Mouse (Mus musculus): Measurements from ENCODE around the gene Scly.

Scly gene

DNA sequence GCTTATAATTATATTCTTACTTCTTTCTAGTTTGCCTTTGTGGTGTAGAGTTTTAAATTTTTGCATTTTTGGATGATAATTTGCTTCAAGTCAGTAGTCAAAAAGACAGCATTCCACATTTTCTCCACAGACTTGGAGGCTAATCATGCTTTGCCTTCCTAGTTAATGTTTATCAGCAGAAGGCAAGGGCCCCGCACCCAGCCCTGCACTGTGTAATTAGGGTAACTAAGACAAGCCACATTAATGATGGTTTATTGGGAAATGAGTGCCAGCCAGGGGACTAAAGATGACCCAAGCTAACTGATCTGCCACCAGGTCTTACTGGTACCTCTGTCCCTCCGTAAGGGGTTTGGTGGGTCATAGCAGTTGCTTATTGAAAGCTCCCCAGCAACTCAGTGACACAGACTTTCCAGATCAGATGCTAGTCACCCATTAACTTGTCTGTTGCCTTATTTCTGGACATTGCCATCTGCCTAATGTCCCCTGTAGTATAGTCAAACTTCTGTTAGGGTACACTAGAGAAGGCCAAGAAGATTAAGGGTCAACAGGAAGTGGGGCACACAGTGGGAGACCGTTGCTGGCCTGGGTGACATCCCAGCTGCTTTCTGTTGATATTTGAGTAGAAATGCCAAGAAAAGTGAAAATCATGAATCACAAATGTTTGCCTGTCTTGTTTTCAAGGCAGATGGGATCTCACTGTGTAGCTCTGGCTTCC, 3.2 kb downstream of the Scly start:
- DNase-seq = peak; percentile 69 to 70

DNA sequence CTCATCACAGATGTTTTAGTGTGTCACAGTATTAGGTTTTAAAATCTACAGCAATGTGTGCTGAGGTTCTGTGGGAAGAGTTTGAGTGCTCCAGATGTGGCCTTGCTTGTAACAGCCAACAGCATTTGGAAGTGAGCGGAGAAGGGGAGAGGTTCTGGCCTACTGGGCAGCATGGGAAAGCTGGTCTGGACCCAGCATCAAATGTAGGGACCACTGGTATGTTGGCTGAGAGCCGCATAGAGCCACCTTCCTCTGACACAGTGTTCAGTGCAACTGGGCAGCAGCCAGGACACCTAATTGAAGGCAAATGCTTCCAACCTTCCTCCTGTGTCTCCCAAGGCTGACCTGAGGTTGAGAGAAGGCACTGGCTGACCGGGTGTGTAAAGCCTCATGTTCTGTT, 3.9 kb downstream of the Scly start:
- no peak for DNase-seq

DNA sequence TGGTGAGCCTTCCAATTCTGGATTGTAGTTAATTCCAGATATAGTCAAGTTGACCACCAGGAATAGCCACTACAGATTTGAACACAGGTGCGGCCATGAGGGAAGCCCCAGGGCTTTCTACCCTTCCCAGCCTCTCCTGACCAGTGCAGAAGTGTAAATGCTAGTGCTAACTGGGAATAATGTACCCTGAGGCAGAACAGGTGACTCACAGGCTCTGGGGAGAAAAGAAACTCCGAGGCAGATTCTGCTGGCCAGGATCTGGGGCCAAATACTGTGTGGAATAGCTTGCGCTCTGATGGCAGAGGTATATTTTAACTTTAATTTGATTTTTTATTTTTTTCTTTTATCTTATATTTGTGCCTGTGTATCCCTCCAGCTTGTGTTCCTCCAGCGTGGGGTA, 6.5 kb downstream of the Scly start:
- no peak for DNase-seq

DNA sequence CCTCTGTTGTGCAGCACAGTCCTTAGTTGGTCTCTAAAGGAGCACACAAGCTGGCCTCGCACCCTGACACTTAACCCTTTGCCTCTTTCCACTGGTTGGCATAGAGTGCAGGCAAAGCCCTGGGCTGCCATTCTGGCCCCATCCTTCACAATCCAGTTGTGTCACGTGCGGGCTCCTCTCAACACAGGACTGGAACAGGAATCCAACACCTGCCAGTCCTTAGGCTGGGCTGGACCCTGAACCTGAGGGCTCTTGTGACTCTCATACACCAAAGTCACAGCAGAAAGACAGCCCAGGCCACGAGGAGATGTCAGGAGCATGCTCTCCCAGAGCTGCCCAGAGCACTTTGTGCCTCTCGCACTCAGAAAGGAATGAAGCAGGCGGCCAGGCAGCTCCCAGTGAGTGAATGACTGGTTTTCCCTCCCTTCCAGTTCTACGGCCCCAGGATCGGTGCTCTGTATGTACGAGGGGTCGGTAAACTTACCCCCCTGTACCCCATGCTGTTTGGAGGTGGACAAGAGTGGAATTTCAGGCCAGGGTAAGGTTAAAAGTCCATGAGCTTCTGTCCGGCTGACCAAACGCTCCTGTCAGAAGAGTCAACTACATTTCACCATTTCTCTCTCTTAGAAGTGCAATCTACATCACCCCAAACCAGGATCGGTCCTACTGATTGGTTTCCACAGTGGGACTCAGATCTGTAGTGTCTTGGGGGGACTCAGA, 11.4 kb downstream of the Scly start:
- DNase-seq = peak; percentile 41 to 78

DNA sequence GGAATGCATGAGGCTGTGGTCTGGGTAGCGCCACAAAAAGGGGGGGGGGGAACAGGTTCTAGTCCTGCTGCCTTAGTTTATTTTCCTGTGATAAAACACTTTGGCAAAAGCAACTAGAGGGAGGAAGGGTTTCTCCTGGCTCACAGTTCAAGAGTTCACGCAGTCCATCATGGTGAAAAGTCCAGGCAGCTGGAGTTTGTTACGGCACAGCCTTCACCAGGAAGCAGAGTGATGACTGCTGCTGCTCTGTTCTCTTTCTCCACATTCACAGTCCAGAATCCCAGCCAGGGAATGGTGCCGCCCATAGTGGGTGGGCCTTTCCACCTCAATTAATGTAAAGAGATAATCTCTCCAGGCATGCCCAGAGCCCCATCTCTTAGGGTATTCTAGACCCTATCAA, 14.1 kb downstream of the Scly start:
- DNase-seq = no peak

DNA sequence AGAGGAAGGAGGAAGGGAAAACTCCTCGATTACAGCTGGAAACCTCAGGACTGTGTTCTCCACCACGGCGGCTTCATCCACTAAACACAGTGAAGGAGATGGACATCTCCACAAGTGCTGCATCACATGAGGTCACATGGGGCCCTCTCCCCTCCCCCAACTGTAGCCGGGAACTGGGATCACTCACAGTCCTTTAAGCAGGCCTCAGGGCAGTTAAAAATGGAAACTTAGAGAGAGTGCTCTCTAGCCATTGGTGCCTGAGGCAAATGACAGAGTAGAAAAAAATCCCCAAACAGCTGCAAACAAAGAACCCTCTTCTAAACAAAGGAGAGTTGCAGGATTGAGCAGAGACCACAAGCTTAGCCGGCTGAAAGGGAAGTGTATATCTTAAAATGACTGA, 15.1 kb downstream of the Scly start:
- no peak for DNase-seq

DNA sequence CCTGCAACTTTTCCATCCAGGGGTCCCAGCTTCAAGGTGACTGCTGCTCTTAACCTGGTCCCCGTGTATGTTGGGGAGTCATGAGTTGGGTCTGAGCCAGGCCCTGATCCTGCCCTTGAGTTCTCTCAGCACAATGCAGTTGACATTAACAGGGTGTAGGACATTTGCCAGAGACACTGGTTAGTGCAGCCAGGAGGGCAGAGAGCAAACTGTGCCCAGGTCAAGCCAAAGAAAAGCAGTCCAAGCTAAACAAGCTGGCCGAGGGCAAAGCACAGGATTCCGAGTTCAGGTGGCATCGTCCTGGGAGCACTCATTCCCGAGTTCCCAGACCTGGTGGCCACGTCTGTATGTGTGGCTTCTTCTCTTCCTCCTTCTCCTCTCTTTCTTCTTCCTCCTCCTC, 19.5 kb downstream of the Scly start:
- peak; percentile 67 to 80 for DNase-seq

DNA sequence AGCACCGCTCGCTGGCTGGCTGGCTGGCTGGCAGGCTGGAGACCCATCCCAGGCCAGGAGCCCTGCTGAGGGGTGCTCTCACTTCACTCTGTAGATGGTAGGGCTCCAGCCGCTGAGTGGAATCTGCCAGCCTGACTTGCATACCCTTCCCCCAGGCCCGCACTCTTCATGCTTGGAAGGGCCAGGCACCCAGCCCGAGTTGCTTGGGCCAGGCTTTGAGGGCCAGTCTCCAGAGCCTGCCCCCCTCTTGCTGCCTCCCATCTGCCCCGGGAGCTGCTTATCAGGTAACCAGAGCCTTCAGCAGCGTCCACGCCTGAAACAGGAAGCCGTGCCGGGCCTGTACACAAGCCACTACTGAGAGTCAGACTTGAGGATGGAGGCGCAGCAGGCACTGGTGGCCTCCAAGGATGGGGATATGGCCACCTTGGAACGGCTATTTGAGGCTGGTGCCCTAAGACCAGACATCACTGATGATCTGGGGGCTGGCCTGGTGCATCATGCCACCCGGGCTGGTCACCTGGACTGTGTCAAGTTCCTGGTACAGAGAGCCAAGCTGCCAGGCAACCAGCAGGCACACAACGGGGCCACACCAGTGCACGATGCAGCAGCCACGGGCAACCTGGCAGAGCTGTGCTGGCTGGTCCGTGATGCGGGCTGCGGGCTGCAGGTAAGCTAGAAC, 23.8 kb downstream of the Scly start, which contains the start of gene Espnl:
Espnl (plus strand) TSS at position 316 of the 679 bp plus-strand sequence.
- peak in 1 of 2 experiments; percentile 13 for DNase-seq

DNA sequence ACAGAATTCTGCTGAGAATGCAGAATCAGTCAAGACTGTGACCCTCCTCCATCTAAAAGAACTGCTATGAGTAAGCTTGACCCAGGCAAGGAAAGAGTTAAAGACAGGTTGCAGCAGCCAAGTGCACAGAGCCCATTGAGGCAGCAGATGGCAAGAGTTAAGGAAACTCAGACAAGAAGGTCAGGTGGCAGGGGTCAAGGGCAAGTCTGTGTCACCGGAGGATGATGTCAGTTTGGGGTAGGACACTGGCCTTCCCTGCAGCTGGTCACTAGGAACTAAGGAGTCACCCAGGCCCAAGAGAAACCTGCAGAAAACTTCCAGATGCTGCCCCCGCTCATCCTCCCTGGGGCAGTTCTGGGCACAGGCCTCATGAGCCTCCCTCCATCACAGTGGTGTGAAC, 26.5 kb downstream of the Scly start:
- DNase-seq = no peak

DNA sequence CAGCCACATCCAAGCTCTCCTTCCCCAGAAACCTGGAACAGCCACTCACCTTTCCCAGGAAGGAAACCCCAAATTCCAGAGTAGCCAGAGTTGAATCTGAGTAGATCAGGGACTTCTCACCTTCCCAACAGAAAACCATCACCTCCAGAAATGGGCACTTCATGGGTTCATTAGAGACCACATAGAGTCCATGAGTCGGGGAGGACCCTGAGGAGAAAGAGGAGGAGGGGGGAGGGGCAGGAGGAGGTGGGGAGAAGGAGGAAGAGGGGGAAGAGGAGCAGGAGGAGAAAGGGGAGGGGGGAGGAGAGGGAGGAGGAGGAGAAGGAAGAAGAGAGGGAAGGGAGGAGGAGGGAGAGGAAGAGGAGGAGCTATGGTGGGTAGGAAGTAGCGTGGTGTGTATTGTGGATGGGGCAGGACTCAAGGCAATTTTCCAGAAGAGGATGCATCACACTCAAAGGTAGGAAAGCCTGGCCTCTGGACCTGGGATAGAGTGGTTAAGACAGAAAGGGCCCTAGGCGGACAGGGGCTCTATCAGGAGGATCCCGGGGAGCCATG, 27.4 kb downstream of the Scly start:
- no peak for DNase-seq

DNA sequence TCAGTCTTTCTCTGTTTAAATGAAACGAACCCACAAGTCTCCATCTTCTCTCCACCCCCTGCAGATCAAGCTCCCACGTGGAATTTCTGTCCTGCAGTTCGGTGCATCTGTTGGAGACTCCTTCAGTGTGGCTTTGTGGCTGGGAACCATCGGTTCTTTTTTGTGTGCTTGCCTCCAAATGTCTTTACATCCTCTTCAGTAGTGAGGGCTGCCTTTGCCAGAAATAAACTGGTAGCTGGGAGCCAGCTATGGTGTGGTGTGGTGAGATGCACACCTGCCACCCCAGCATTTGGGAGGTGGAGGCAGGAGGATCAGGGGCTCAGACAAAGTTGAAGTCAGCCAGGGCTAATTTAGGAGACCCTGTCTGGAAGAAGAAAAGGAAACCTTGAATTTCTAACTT, 34.0 kb downstream of the Scly start:
- no peak for DNase-seq

DNA sequence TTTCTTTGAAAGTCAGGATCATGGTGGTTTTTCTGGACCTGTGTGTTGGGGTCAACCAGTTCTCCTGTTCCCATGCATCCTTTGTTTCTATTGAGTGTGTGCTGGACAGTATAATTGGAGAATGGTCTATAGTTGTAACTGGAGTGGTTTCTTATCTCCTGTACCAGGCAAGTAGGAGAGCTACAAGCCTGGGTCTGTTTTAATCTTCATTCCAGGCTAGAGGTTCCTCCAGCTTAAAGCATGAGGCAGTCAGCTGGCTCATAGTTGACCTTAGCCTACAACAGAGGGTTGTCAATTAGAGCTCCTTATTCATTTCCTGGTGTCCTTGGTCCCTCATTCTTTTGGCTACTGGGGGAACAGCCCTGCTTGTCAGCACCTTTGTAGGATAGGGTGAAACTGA, 35.4 kb downstream of the Scly start:
- DNase-seq = no peak

DNA sequence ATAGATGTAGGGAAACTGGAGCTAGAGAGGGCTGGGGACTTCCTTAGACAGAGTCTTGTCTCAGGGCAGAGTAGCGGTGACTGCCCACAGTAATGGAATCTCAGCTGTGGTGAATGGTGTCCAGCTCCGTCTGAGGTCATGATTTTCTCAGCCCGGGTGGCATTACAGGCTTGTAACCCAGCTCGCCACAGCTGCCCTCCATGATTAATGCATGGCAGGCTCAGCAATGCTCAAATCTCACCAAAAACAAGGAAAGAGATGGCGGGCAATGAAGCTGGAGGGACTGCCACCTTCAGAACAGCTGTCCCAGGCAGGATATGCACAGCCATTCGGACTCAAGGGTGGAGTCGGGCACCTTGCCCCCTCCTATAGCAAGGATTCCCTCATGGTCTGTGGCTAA, 39.2 kb downstream of the Scly start:
- DNase-seq = no peak

DNA sequence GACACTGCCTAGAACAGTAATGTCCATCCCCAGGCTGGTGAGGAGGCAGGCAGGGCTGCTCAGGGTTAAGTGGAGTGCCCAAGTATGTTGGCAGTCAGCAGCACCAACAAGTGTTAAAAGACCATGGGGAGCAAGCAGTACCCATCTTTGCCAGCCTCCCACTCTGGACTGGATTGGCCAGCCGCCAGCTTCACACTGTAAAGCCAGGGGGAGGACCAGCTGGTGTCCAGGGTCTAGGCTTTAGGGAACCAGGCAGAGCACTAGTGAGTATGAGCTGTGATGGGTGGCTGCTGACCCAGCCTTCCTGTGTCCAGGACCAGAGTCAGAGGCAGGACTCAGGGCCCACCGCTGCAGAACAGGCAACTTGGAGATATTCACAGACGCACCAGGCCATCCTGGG, 45.9 kb downstream of the Scly start:
- DNase-seq = no peak

DNA sequence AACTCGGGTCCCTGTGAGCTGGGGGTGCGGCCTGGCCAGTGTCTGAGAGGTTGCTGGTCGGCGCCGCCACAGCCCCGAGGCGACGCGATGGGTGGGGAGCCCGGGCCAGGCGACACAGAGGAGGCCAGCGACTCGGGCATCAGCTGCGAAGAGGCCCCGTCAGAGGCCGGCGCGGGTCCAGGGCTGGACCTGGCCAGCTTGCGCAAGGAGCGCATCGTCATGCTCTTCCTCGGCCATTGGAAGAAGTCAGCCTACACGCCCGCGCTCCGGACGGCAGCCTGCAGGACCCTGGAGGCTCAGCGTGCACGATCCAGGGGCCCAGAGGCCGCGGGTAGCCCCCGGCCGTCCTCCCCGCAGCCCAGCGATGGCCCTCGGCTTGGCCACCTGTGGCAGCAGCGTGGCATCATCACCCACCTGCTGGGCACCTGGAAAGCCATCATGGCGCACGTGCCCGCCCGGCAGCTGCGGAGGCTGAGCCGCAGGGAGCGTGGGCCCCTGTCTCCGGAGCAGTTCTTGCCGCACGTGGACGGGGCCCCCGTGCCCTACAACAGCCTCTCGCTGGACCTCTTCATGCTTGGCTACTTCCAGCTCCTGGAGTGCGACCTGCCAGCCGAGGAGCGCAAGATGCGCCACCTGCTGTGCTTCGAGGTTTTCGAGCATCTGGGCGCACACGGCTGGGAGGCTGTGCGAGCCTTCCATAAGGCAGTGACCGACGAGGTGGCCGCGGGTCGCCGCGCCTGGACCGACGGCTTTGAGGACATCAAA, 47.0 kb downstream of the Scly start:
- DNase-seq = peak; percentile 60 to 79

DNA sequence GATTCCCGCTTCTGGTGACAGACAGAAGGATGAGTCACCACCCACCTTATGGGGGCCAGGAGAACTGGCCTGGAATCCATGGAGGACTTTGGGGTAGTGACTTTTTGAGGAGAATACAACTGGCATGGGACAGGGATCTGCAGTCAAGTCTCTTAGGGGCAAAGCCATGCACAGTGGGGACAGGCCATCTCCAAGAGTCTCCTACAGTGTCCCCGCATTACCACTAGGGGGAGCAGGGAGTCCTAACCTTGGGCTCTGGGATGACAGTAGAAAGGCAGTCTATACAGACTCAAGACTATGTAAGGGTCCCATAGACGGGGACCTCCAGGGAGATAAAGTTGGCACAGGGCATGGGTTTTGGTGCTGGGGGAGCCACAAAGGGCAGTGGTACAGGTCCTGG, 48.8 kb downstream of the Scly start:
- peak in 1 of 2 experiments; percentile 73 for DNase-seq

DNA sequence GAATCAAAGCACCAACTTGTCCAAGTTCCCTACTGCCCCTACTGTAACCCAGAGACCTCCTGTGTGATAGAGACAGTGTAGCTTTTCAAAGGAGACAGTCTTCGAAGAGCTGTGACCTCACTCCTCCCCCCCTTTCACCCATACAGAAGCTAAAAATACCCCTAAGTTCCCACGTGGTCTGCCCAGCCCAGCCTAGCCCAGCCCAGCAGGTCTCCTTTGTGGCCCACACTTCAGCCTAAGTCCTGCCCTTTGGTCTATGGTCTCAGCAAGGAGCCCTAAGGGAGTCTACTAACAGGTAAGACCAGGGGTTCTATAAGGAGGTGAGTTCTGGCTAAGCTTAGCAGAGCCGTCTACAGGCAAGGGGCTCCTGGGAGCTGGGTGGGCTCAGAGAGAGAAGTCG, 52.7 kb downstream of the Scly start, which contains the start of gene Klhl30:
Klhl30 (plus strand) TSS at position 176 of the 400 bp plus-strand sequence.
- no peak for DNase-seq

DNA sequence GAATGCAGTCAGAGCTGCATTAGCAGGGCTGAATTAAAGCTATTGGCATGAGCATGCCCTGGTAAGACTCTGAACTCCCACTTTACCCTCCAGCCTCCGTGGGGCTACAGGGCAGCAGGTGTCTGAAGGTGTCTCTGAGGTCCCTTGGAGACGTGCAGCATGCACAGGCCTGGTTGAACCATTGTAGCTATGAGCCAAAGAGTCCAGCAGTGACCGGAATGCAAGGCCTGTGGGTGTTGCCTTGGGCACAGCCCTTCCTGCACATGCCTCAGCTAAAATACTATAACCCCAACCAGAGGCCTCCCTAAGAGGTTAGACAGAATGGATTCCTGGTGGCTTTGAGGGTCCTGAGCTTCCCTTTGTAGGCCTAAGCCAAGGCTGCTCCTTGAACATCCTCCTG, 53.1 kb downstream of the Scly start:
- DNase-seq = no peak

DNA sequence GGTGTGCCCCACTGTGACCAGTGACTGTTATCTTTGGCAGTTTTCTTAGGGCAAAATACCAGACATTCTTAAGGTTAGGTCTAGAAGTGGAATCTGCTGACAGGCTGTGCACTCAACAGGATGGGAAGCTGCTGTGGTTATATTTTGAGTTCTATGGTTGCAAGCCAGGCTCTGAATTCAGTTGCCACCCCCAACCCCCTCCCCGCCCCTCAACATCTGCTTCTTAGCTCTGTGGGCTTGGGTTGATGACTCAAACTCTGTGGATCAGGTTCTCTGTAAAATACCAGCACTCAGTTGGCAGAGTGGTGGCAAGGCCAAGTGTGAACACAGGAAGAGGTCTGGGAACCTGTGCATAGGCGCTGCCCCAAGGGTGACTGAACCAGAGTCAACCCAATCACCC, 54.1 kb downstream of the Scly start:
- no peak for DNase-seq

DNA sequence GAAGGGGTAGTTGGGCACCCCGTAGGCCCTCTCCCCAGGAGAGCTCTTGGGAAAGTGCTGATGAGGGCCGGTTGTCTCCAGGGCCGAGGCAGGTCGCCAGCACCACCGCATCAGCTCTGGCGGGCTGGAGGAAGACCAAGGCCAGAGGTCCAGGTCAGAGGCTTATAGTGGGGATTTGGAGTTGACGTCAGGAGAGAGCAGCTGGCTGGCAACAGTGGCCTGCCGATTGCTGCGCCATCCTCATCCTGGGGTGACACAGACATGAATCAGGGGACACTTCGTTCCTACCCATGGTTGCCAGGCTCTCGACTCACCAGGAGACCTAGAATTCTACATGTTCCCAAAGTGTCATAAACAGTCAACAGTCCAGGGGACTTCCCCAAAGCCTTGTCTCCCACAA, 58.0 kb downstream of the Scly start:
- no peak for DNase-seq

DNA sequence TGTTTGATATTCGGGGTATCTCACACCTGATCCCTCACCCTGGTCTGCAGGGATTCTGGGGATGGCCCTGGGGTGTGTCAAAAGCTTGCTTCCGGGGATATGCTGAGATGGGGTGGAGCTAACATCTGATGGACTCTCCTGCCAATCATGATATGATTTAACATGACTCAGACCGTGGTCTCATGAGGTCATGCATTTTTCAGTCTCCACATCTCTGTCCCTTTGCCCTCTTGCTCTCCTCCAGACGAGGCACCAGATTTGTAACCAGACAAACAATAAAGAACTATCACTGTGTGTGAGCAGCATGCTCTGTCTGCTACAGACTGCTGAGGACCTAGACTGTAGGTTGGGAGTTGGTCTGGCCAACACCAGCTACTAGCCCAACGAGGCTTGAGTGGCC, 64.0 kb downstream of the Scly start:
- DNase-seq = no peak

DNA sequence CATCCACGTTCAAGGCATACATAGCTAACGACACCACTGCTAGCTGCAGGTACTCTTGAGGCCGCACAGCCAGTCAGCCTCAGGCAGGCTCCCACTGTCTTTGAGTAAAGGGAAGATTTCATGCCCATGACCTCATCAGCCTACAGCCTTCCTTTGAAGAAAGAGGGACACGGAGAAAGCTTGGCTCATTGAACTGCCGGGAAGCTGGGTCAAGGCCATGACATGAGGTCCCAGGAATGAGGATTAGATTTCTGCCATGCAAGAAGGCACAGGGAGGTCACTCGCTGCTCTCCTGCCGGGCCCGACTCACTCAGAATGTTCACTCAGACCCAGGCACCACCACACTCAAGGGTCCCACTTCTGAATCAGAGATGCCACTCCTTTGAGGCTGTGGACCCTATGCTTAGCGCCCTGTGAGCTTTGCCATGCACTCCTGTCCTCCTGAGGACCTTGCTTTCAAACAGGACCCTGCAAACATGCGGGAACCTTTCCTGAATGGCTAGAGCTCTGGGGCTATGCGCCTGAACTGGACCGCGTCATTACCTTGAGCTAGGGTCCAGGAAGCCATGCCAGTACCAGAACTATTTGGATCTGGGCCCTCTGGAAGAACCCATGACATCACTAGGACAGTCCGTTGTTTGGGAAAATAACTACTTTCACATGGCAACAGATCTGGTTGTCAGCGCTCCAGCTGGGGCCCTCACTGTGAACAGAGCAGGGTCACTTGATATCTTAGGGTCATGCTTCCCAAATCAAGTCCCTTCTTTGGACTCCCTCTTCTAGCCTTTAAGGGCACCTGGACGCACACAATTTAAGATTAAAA, 66.9 kb downstream of the Scly start:
- DNase-seq = no peak
